Mouse (Mus musculus) heart, postnatal 0 days (tissue): ENCODE data around the gene Kcnq1. TPM values are rescaled to one million over a fixed set of nuclear protein-coding genes. Genes with fewer than 3 reads are reported as not detected.
A peak's percentile ranks its signal among the peaks of the same experiment; 100 is the strongest.

Experiments
- ATAC-seq: fragments of 200-750 bp; cut with Nextera tagmentation; 2 replicates; pipeline ENCODE4 v1.8.0; 2017; ENCODE audit warnings: low read depth, moderate number of reproducible peaks, moderate library complexity; ENCODE audit not compliant: insufficient read depth
- DNase-seq: peaks from one replicate; pipeline ENCODE4 v3.0.0-alpha.2; 2016; ENCODE audit warnings: low spot score
- H3K27ac ChIP-seq: fragments of 300-500 bp; sonication (generic); 2 replicates; pipeline ENCODE4 v1.5.1; 2014; ENCODE audit warnings: low read depth, mild to moderate bottlenecking
- H3K27me3 ChIP-seq: fragments of 300-500 bp; sonication (generic); 2 replicates; pipeline ENCODE4 v1.6.1; 2014; ENCODE audit warnings: low read length, mixed read lengths; ENCODE audit not compliant: control insufficient read depth, insufficient read depth
- H3K36me3 ChIP-seq: fragments of 300-500 bp; sonication (generic); replicated peaks from 2 replicates; pipeline ENCODE4 v1.6.1; 2014; ENCODE audit warnings: low read length, mixed read lengths; ENCODE audit not compliant: control insufficient read depth, insufficient read depth
- H3K4me1 ChIP-seq: fragments of 300-500 bp; sonication (generic); 2 replicates; pipeline ENCODE4 v1.6.1; 2014; ENCODE audit warnings: antibody characterized with exemption; ENCODE audit not compliant: control insufficient read depth, insufficient read depth
- H3K4me2 ChIP-seq: fragments of 300-500 bp; sonication (generic); 2 replicates; pipeline ENCODE4 v1.6.1; 2014; ENCODE audit warnings: low read depth, mild to moderate bottlenecking, low read length, moderate library complexity
- H3K4me3 ChIP-seq: fragments of 300-500 bp; sonication (generic); 2 replicates; pipeline ENCODE4 v1.5.1; 2014; ENCODE audit warnings: low read depth, low read length
- H3K9ac ChIP-seq: fragments of 300-500 bp; sonication (generic); replicated peaks from 2 replicates; pipeline ENCODE4 v1.6.1; 2014; ENCODE audit warnings: low read depth, low read length, mixed read lengths
- H3K9me3 ChIP-seq: fragments of 300-500 bp; sonication (generic); replicated peaks from 2 replicates; pipeline ENCODE4 v1.6.1; 2016; ENCODE audit warnings: low read length; ENCODE audit not compliant: control insufficient read depth
- CTCF ChIP-seq: IDR thresholded peaks from 2 replicates; pipeline ENCODE4 v1.5.1; 2016; ENCODE audit warnings: antibody characterized with exemption, control low read depth, low read depth
- EP300 ChIP-seq: IDR thresholded peaks from 2 replicates; pipeline ENCODE4 v1.6.1; 2016; ENCODE audit warnings: antibody characterized with exemption, low read depth
- WGBS: fragments of 180-500 bp; shearing (Covaris S2); extraction: QIAGEN DNeasy Blood & Tissue Kit; methylation state at CpG from one replicate; pipeline ENCODE4 v1.1.7; 2014; 5-methylcytosine and 5-hydroxymethylcytosine counted together
- polyA plus RNA-seq: library from polyadenylated mRNA; unstranded; fragments of >200 nt; fragmentation: Nextera tagmentation; extraction: Ambion mirVana; gene quantifications from 2 replicates; pipeline ENCODE4 v1.2.1, GENCODE M21; 2015
- total RNA-seq: library from RNA; depleted of rRNA; stranded (reverse); fragments of >200 nt; gene quantifications from 2 replicates; pipeline ENCODE4 v1.2.3, GENCODE M21; 2014; ENCODE audit warnings: low replicate concordance

Gene Kcnq1
- total and polyA plus RNA-seq, 2 experiments from 2014 or later = 37.2 to 75.9 TPM

DNA sequence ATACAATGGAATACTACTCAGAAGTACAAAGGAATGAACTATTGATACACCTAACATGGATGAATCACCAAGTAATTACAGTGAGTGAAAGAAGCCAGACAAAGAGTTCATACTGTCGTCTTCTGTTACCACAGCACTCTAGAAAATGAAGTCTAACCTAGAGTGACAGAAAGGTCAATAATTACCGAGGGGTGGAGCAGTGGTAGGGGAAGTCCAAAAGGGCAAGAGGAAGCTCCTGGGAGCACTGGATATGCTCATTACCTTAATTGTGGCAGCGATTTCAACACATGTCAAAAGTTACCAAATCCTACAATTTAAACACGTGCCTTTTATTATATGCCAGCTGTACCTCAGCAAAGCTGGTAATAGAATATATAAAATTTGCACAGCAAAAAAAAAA, 100.9 kb downstream of the Kcnq1 start:
- Histone ChIP-seq H3K27me3 (no peaks in the 10 kb centered on the region), H3K9ac (no peak overlapping the region), H3K4me1 (peaks cover 7% of the 10 kb centered on the region; the same call in 1 of the 2 replicates), H3K36me3 (peaks cover 4% of the 10 kb centered on the region), H3K4me3 (no peak overlapping the region), H3K4me2 (no peak overlapping the region), H3K27ac (no peak overlapping the region), H3K9me3 (no peaks in the 10 kb centered on the region)
- TF ChIP-seq CTCF (no peak), EP300 (no peak)
- no peak for ATAC-seq
- no peak for DNase-seq
- WGBS = 65% methylated on average over 4 of the region's 4 CpGs

DNA sequence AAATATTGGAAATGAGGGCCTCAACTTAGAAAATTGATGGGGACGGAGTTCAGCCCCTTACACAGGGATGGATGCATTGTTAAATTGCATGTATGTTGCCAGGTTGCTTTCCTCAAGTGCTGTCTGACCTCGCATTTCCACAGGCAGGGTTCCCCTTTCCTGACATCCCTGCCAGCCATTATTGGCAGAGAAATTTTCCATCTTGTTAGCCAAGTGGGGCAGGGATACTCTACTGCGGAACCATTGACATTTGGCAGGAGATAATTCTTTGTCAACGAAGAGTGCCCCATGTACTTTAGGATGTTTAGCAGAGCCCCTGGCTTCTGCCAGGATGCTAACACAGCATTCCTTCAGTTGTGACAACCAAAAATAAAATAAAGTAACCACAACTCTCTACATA, 104.6 kb downstream of the Kcnq1 start:
- 20% methylated on average over 4 of the region's 4 CpGs for WGBS
- H3K4me1 ChIP-seq = peaks cover 7% of the 10 kb centered on the region; the same call in 1 of the 2 replicates
- no peaks in the 10 kb centered on the region for H3K27me3 ChIP-seq
- peaks cover 4% of the 10 kb centered on the region for H3K36me3 ChIP-seq
- no peaks in the 10 kb centered on the region for H3K9me3 ChIP-seq
- peak; percentile 53 for DNase-seq
- no peak overlapping the region for H3K9ac ChIP-seq
- no peak overlapping the region for H3K4me2 ChIP-seq
- H3K4me3 ChIP-seq = no peak overlapping the region
- ATAC-seq = peak; percentile 73
- TF ChIP-seq CTCF (no peak), EP300 (peak; percentile 80)
- H3K27ac ChIP-seq = peak overlapping the region; percentile 36; the same call in 1 of the 2 replicates

DNA sequence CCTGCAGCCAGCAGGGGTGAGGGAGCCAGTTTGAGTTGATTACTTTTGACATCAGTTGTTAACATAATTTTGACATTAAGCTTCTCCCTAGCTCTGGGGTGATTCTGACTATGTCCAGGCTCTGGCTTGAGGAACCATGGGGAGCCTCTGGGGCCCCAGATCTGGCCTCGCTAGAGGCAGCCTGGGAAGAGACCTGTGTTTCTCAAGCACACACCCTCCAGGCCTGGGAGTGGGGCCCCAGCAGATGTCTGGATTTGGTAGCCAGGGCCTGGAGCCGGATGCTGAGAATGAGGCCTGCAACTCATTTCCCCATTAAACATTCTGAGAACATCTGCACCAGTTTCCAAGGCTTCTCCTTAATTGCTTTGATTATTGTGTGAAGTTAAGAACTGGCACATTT, 145.0 kb downstream of the Kcnq1 start:
- no peak overlapping the region for H3K4me3 ChIP-seq
- DNase-seq (no peak), ATAC-seq (no peak)
- H3K9ac ChIP-seq = no peak overlapping the region
- peaks cover 21% of the 10 kb centered on the region; the same call in 1 of the 2 replicates for H3K9me3 ChIP-seq
- peaks cover 27% of the 10 kb centered on the region for H3K36me3 ChIP-seq
- TF ChIP-seq EP300 = no peak
- no peak for TF ChIP-seq CTCF
- H3K27ac ChIP-seq = no peak overlapping the region
- no peak overlapping the region for H3K4me2 ChIP-seq
- H3K4me1 ChIP-seq = no peaks in the 10 kb centered on the region
- H3K27me3 ChIP-seq = no peaks in the 10 kb centered on the region
- 94% methylated on average over 2 of the region's 2 CpGs for WGBS

DNA sequence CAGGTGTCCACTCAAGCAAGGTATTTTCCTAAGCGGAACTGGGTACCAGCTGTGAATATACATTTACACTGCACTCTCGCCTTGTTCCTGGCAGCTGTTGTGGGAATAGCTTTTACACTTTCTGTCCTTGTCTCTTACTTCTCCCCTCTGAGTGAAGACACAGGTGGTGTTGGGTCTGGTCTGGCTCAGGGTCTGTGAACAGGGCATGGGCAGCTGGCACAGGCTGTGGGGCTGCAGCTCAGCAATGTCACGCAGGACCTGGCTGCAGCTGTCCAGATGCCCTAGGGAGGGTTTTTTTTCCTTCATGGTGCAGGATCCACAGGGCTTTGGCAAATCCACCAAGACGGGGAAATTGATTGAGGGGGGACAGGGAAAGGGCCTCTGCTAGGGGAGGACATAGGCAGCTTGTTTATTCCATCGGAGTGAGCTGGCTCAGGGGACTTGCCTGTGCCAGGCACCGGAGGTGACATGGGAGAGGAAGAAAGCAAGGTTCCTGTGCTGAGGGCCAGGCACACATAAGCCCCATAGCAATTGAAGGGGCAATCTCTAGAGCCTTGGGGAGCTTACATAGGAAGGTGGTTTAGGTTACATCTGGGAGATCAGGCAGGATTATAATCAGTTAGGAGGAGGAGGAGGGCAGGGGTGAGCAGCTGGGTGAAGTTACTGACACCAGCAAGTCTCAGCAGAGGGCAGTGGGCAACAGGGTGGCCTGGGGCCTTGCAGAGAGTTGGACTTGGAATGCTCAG, 147.1 kb downstream of the Kcnq1 start:
- Histone ChIP-seq H3K27ac (no peak overlapping the region), H3K4me2 (no peak overlapping the region), H3K4me3 (no peak overlapping the region), H3K9ac (no peak overlapping the region), H3K9me3 (peaks cover 21% of the 10 kb centered on the region; the same call in 1 of the 2 replicates), H3K36me3 (peaks cover 27% of the 10 kb centered on the region), H3K27me3 (no peaks in the 10 kb centered on the region), H3K4me1 (no peaks in the 10 kb centered on the region)
- DNase-seq = no peak
- TF ChIP-seq EP300 (no peak), CTCF (no peak)
- WGBS = 82% methylated on average over 6 of the region's 6 CpGs
- ATAC-seq = no peak

DNA sequence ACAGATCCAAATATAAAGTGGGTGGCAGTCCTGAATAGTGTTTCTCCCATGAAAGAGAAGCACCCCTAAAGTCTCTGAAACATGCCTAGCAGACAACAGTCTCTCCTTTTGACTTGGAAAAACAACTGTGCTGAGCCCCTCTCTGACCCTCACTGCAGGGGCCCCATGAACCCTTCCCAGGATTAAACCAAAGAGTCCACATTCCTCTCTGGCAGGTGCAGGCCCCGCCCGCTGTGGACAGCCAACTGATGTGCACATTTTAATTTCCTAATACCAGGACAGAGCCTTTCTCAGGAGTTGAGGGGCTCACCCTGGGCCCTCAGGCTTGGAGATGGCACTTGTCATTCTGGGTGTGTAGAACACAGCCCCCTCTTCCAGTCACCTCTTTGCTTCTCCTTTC, 148.7 kb downstream of the Kcnq1 start:
- Histone ChIP-seq H3K27me3 (no peaks in the 10 kb centered on the region), H3K4me3 (no peak overlapping the region), H3K9me3 (peaks cover 18% of the 10 kb centered on the region; the same call in 1 of the 2 replicates), H3K27ac (no peak overlapping the region), H3K9ac (no peak overlapping the region), H3K4me2 (no peak overlapping the region), H3K4me1 (no peaks in the 10 kb centered on the region), H3K36me3 (peaks cover 23% of the 10 kb centered on the region)
- DNase-seq = no peak
- TF ChIP-seq EP300 (no peak), CTCF (no peak)
- no peak for ATAC-seq
- 97% methylated on average over 2 of the region's 2 CpGs for WGBS

DNA sequence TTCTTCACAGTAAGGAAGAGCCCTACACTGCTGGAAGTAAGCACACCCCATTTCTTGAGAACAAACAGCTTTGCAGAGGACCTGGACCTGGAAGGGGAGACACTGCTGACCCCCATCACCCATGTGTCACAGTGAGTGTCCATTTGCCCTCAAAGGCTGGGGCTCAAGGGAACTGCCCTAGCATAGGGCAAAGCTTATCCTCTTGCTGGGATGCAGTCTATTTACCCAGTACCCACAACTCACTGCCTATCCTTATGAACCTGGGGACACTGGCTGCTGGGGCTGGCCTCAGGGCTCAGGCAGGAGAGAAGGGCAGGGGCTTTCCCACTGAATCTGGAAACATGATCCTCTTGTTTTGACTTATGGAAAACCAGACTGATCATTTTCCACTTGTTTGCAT, 155.1 kb downstream of the Kcnq1 start:
- no peak overlapping the region for H3K4me3 ChIP-seq
- H3K4me1 ChIP-seq = no peaks in the 10 kb centered on the region
- ATAC-seq (no peak), DNase-seq (no peak)
- no peak overlapping the region for H3K9ac ChIP-seq
- H3K27me3 ChIP-seq = no peaks in the 10 kb centered on the region
- H3K36me3 ChIP-seq = peaks cover 5% of the 10 kb centered on the region; the same call in 1 of the 2 replicates
- TF ChIP-seq EP300 (no peak), CTCF (no peak)
- H3K9me3 ChIP-seq = no peaks in the 10 kb centered on the region
- H3K4me2 ChIP-seq = no peak overlapping the region
- no peak overlapping the region for H3K27ac ChIP-seq
